Mouse (Mus musculus): ENCODE results near the gene Otop3. TPM values are rescaled to one million over a fixed set of nuclear protein-coding genes. Genes with fewer than 3 reads are reported as not detected.

Otop3 gene
- polyA plus RNA-seq (2015; fragmentation: Nextera tagmentation; extraction: Ambion mirVana): 0.75 and 0.90 TPM in 2 replicates

- Histone ChIP-seq H3K4me1 (peaks cover 9% of the 10 kb centered on the region), H3K9ac (peak within 1 kb of the TSS; percentile 31; the same call in 1 of the 2 replicates), H3K9me3 (no peaks in the 10 kb centered on the region), H3K27me3 (replicated peaks) (peaks cover 17% of the 10 kb centered on the region), H3K36me3 (replicated peaks) (no peaks in the 10 kb centered on the region), H3K4me2 (peak within 1 kb of the TSS; percentile 68), H3K4me3 (peak within 1 kb of the TSS; percentile 34), H3K27ac (no peak within 1 kb of the TSS)
- WGBS: 3% methylated on average over 29 of the region's 29 CpGs
- ATAC-seq (replicated peaks): no peak
Observed at GRCm38 (mm10) chr11:115334531-115334930, at the start of gene Otop3. TSS of gene Otop3 (plus strand) at chr11:115334731.

GRCm38 (mm10) chr11:115285282-115285681 is 49.2 kb upstream of the Otop3 start:
- no peaks in the 10 kb centered on the region for H3K9me3 ChIP-seq
- H3K4me2 ChIP-seq: no peak overlapping the region
- H3K4me1 ChIP-seq: no peaks in the 10 kb centered on the region
- ATAC-seq (replicated peaks): no peak
- 79% methylated on average over 4 of the region's 4 CpGs for WGBS
- no peak overlapping the region for H3K9ac ChIP-seq
- H3K36me3 ChIP-seq (replicated peaks): no peaks in the 10 kb centered on the region
- H3K4me3 ChIP-seq: no peak overlapping the region
- H3K27ac ChIP-seq: no peak overlapping the region
- no peaks in the 10 kb centered on the region for H3K27me3 ChIP-seq (replicated peaks)

- Histone ChIP-seq H3K27ac (peak overlapping the region; percentile 45; the same call in 1 of the 2 replicates), H3K36me3 (replicated peaks) (no peaks in the 10 kb centered on the region), H3K9me3 (no peaks in the 10 kb centered on the region), H3K4me3 (no peak overlapping the region), H3K27me3 (replicated peaks) (no peaks in the 10 kb centered on the region), H3K9ac (no peak overlapping the region), H3K4me2 (no peak overlapping the region), H3K4me1 (no peaks in the 10 kb centered on the region)
- 71% methylated on average over 19 of the region's 19 CpGs for WGBS
- ATAC-seq (replicated peaks): no peak; the same call in 1 of the 2 replicates
Observed at GRCm38 (mm10) chr11:115286201-115286993, 48.1 kb upstream of the Otop3 start.

- H3K27ac ChIP-seq: no peak overlapping the region
- no peaks in the 10 kb centered on the region for H3K9me3 ChIP-seq
- H3K4me1 ChIP-seq: no peaks in the 10 kb centered on the region
- H3K4me2 ChIP-seq: no peak overlapping the region
- H3K27me3 ChIP-seq (replicated peaks): no peaks in the 10 kb centered on the region
- no peak overlapping the region for H3K9ac ChIP-seq
- WGBS: 83% methylated on average over 5 of the region's 5 CpGs
- H3K4me3 ChIP-seq: no peak overlapping the region
- no peaks in the 10 kb centered on the region for H3K36me3 ChIP-seq (replicated peaks)
- no peak for ATAC-seq (replicated peaks)
Observed at GRCm38 (mm10) chr11:115287386-115287785, 47.1 kb upstream of the Otop3 start.

GRCm38 (mm10) chr11:115288305-115288704 is 46.2 kb upstream of the Otop3 start:
- H3K4me3 ChIP-seq: no peak overlapping the region
- no peaks in the 10 kb centered on the region for H3K27me3 ChIP-seq (replicated peaks)
- WGBS: 86% methylated on average over 2 of the region's 2 CpGs
- H3K27ac ChIP-seq: no peak overlapping the region
- H3K9me3 ChIP-seq: no peaks in the 10 kb centered on the region
- no peak overlapping the region for H3K9ac ChIP-seq
- no peaks in the 10 kb centered on the region for H3K4me1 ChIP-seq
- no peaks in the 10 kb centered on the region for H3K36me3 ChIP-seq (replicated peaks)
- H3K4me2 ChIP-seq: no peak overlapping the region
- ATAC-seq (replicated peaks): no peak

GRCm38 (mm10) chr11:115289885-115290284 is 44.6 kb upstream of the Otop3 start:
- Histone ChIP-seq H3K4me2 (no peak overlapping the region), H3K9ac (no peak overlapping the region), H3K27me3 (replicated peaks) (no peaks in the 10 kb centered on the region), H3K9me3 (no peaks in the 10 kb centered on the region), H3K4me1 (no peaks in the 10 kb centered on the region), H3K36me3 (replicated peaks) (no peaks in the 10 kb centered on the region), H3K4me3 (no peak overlapping the region), H3K27ac (no peak overlapping the region)
- ATAC-seq (replicated peaks): no peak
- WGBS: 84% methylated on average over 8 of the region's 8 CpGs

- no peaks in the 10 kb centered on the region for H3K36me3 ChIP-seq (replicated peaks)
- H3K9me3 ChIP-seq: no peaks in the 10 kb centered on the region
- H3K4me2 ChIP-seq: no peak overlapping the region
- no peaks in the 10 kb centered on the region for H3K4me1 ChIP-seq
- 68% methylated on average over 1 of the region's 1 CpGs for WGBS
- H3K27ac ChIP-seq: no peak overlapping the region
- no peaks in the 10 kb centered on the region for H3K27me3 ChIP-seq (replicated peaks)
- ATAC-seq (replicated peaks): no peak
- no peak overlapping the region for H3K9ac ChIP-seq
- H3K4me3 ChIP-seq: no peak overlapping the region
Observed at GRCm38 (mm10) chr11:115290314-115290713, 44.2 kb upstream of the Otop3 start.

- 81% methylated on average over 6 of the region's 6 CpGs for WGBS
- Histone ChIP-seq H3K4me2 (no peak overlapping the region), H3K9ac (no peak overlapping the region), H3K4me1 (no peaks in the 10 kb centered on the region), H3K36me3 (replicated peaks) (no peaks in the 10 kb centered on the region), H3K27ac (no peak overlapping the region), H3K27me3 (replicated peaks) (no peaks in the 10 kb centered on the region), H3K9me3 (no peaks in the 10 kb centered on the region), H3K4me3 (no peak overlapping the region)
- ATAC-seq (replicated peaks): no peak
Observed at GRCm38 (mm10) chr11:115290919-115291318, 43.6 kb upstream of the Otop3 start.

GRCm38 (mm10) chr11:115291503-115291902 is 43.0 kb upstream of the Otop3 start:
- Histone ChIP-seq H3K4me3 (no peak overlapping the region), H3K36me3 (replicated peaks) (no peaks in the 10 kb centered on the region), H3K27me3 (replicated peaks) (0 out of 2 replicates have a peak, but pooled peaks cover 3% of the 10 kb centered on the region), H3K27ac (no peak overlapping the region), H3K9ac (no peak overlapping the region), H3K4me2 (no peak overlapping the region), H3K4me1 (peaks cover 2% of the 10 kb centered on the region; the same call in 1 of the 2 replicates), H3K9me3 (no peaks in the 10 kb centered on the region)
- whole genome bisulfite sequencing: 75% methylated on average over 10 of the region's 10 CpGs
- ATAC-seq (replicated peaks): no peak

- ATAC-seq (replicated peaks): no peak
- Histone ChIP-seq H3K4me3 (no peak overlapping the region), H3K4me2 (no peak overlapping the region), H3K9me3 (no peaks in the 10 kb centered on the region), H3K27me3 (replicated peaks) (0 out of 2 replicates have a peak, but pooled peaks cover 5% of the 10 kb centered on the region), H3K27ac (no peak overlapping the region), H3K36me3 (replicated peaks) (no peaks in the 10 kb centered on the region), H3K4me1 (peaks cover 14% of the 10 kb centered on the region), H3K9ac (no peak overlapping the region)
- 71% methylated on average over 14 of the region's 14 CpGs for WGBS
Observed at GRCm38 (mm10) chr11:115292631-115293375, 41.7 kb upstream of the Otop3 start.

GRCm38 (mm10) chr11:115295939-115296338 is 38.6 kb upstream of the Otop3 start:
- 89% methylated on average over 11 of the region's 11 CpGs for WGBS
- Histone ChIP-seq H3K4me2 (no peak overlapping the region), H3K27me3 (replicated peaks) (0 out of 2 replicates have a peak, but pooled peaks cover 5% of the 10 kb centered on the region), H3K27ac (no peak overlapping the region), H3K4me1 (peaks cover 14% of the 10 kb centered on the region), H3K9ac (no peak overlapping the region), H3K4me3 (no peak overlapping the region), H3K9me3 (no peaks in the 10 kb centered on the region), H3K36me3 (replicated peaks) (no peaks in the 10 kb centered on the region)
- ATAC-seq (replicated peaks): no peak

- H3K4me3 ChIP-seq: peak overlapping the region; percentile 62
- H3K9me3 ChIP-seq: no peaks in the 10 kb centered on the region
- no peak for ATAC-seq (replicated peaks)
- H3K4me2 ChIP-seq: peak overlapping the region; percentile 83
- 0 out of 2 replicates have a peak overlapping the region, but pooled peaks have one; percentile 71 for H3K27ac ChIP-seq
- peak overlapping the region; percentile 66 for H3K9ac ChIP-seq
- WGBS: 56% methylated on average over 21 of the region's 21 CpGs
- H3K27me3 ChIP-seq (replicated peaks): 0 out of 2 replicates have a peak, but pooled peaks cover 5% of the 10 kb centered on the region
- H3K4me1 ChIP-seq: peaks cover 14% of the 10 kb centered on the region
- no peaks in the 10 kb centered on the region for H3K36me3 ChIP-seq (replicated peaks)
Observed at GRCm38 (mm10) chr11:115296471-115297210, 37.9 kb upstream of the Otop3 start.
